Mouse (Mus musculus): Measurements from ENCODE around the gene Gtf2f2.

Gene Gtf2f2

GRCm38 (mm10) chr14:75859619-75860018, 151.0 kb downstream of the Gtf2f2 start:
- DNase-seq = no peak

GRCm38 (mm10) chr14:75858181-75858580, 152.5 kb downstream of the Gtf2f2 start:
- no peak for DNase-seq

GRCm38 (mm10) chr14:75855263-75855992, 155.2 kb downstream of the Gtf2f2 start:
- DNase-seq = no peak

- no peak for DNase-seq
Measured at GRCm38 (mm10) chr14:75852016-75852415, 158.6 kb downstream of the Gtf2f2 start.

GRCm38 (mm10) chr14:75850819-75851218, 159.8 kb downstream of the Gtf2f2 start:
- DNase-seq = no peak

- no peak for DNase-seq
Measured at GRCm38 (mm10) chr14:75849842-75850568, 160.7 kb downstream of the Gtf2f2 start.

GRCm38 (mm10) chr14:75849236-75849635, 161.4 kb downstream of the Gtf2f2 start:
- DNase-seq = no peak

- no peak for DNase-seq
Measured at GRCm38 (mm10) chr14:75848482-75848881, 162.2 kb downstream of the Gtf2f2 start.

GRCm38 (mm10) chr14:75847669-75848068, 163.0 kb downstream of the Gtf2f2 start:
- DNase-seq = no peak

Measured in kidney, postnatal 14 days (tissue).